Mouse (Mus musculus) NIH3T3 (cell line): Measurements from ENCODE around the gene 4930550C14Rik.

ENCODE experiments used
- DNase-seq: peaks from one replicate; pipeline ENCODE4 v3.0.0-alpha.2; 2012; ENCODE audit warnings: low read depth

Gene 4930550C14Rik

GRCm38 (mm10) chr9:53402291-53402711 lies at the start of gene 4930550C14Rik:
Gene 4930550C14Rik (plus strand): TSS chr9:53402325.
- DNase-seq: peak; percentile 22

GRCm38 (mm10) chr9:53353161-53353560 lies 49.0 kb upstream of the 4930550C14Rik start:
- DNase-seq: no peak

GRCm38 (mm10) chr9:53356219-53357155 lies 45.6 kb upstream of the 4930550C14Rik start:
- DNase-seq: no peak

DNA sequence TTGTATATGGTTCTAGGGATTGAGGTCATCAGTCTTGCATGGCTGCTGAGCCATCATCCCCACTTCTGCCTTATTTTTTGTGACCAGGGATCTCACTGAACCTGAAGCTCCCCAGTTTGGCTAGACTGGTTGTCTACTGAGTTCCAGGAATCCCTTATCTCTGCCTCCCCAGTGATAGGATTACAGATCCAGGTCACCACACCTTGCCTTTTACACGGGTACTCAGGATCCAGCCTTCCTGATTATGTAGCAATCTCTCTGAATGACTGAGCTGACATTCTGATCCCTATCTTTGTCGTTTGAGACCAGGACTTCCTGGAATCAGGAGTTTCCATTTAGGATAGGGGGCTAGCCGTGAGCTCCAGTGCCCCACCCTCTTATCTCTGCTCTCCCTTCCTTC lies 30.8 kb upstream of the 4930550C14Rik start:
- no peak for DNase-seq

DNA sequence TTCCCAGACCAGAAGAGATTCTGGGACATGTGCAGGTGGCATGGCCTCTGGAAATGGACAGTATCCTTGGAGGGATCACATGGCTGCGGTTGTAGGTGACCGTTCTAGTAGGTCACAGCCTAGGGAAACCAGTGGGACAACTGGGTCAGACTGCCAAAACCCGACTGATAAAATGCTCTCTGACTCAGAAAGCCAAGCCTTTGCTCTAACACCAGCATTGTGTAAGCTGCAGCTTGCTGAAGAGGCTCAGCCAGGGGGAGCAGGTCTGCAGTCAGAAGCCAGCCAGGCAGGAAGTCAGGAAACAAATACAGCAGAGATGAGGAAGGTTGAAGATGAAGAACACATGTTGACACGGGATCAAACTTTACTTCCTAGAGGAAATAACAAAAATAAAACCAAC lies 26.2 kb upstream of the 4930550C14Rik start:
- peak; percentile 70 for DNase-seq

GRCm38 (mm10) chr9:53376820-53377219 lies 25.3 kb upstream of the 4930550C14Rik start:
- peak; percentile 8 for DNase-seq

DNA sequence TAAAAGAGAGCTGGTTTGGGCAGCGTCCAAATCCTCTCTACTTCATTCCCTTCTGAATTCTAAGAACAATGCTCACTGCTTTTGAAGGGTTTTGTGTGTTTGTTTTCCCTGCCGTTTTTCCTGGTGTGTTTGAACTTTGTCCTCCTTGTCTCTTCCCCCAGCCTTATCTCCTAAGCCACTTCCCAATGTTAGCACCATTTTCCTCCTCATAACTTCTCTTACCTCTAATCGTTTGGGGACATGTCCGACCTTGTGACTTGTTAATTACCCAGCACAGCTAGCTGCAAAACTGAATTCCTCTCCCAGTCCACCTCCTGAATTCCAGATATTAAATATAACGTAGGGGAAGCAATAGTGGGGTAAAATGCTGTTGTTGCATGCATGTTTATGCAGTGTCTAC lies 24.5 kb upstream of the 4930550C14Rik start:
- no peak for DNase-seq

DNA sequence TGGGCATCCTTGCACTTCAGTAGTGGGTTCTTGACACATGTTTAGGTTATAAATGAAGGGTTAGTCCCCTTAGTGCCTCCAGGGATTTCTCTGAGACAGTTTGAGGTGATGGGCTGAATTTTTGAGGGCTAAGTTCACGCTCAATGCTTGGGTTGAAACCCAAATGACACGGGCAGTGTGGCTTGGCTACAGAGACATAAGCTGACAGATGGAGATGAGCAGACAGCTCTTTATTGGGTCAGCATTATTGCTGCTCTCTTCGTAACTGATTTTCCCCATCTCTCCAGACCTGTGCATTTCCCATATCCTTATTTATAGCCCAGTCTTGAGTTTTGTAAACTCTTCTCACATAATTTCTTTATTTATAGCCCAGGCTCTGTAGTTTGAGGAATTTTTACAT lies 24.0 kb upstream of the 4930550C14Rik start:
- no peak for DNase-seq

DNA sequence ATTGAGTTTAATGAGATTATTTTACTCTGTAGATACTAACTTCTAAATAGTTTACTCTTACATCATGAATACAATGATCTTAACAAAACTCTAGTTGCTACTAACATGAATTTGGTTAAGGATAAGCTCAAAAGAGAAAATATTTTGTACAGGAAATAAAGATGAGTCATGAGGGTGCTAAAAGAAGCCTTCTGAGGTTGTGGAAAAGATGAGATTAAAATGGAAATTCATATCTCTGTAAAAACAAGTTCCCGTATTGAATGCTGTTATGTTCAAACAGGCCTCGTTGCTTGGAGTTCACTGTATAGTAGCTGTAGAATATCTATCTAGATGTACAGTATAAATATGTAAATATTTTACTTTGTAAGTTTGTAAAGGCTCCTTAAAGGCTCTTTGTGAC lies 21.5 kb upstream of the 4930550C14Rik start:
- DNase-seq: no peak

DNA sequence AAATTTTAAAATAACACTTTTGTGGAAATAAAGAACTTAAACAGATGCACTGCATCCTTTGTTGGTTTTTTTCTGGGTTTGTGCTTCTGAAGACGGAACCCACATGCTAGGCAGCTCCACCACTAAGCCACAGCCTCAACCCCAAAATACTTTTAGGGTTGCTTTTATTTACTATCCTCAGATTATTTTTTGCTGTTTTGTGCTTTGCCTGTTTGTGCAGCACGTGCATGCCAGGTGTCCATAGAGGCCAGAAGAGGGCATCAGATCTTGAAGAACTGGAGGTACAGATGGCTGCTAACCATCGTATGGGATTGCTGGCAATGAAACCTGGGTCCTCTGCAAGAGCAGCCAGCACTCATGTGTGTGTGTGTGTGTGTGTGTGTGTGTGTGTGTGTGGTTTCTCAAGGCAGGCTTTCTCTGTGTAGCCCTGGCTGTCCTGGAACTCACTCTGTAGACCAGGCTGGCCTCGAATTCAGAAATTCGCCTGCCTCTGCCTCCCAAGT lies 21.0 kb upstream of the 4930550C14Rik start:
- no peak for DNase-seq

DNA sequence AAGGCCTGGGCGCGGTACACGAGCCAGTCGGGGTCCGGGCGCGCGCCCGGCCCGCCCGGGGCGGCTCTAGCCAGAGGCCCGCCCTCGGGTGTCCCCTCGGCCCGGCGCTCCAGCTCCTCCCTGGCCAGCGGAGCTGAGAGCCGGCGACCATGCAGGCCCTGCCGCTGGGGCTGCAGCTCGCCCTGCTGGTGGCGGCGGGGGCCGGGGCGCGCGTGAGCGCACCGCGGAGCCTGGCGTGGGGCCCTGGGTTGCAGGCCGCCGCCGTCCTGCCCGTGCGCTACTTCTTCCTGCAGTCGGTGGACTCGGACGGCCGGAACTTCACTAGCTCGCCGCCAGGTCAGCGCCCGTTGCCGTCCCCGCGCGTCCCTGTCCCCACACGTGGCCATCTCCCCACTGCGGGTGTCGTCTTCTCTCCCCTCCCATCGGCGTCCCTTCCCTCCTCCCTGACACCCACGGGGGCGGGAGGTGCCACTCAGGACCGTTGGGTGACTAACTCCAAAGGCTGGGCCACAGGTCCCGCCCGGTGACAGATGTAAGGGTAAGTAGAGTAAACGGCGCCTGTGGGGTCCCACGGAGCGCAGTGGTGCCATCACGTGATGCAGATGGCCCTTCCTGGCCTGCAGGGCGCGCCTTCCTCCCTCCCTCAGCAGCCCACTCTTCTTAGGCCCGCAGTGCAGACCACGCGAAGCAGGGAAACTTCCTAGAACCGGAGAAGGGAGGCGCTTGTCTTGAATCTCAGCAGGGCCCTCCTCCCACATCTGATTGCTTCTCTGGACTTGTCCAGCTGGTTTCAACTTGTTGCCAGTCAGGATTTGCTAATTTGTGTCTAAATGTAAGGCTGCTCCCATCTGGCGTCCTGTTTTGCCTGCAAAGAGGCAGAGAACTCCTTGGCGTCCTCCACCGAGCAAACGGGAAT lies 17.9 kb upstream of the 4930550C14Rik start, which contains the start of gene Kdelc2:
Gene Kdelc2, plus strand, starts transcription at position 75 of the 916 bp plus-strand sequence.
- peak; percentile 92 for DNase-seq

DNA sequence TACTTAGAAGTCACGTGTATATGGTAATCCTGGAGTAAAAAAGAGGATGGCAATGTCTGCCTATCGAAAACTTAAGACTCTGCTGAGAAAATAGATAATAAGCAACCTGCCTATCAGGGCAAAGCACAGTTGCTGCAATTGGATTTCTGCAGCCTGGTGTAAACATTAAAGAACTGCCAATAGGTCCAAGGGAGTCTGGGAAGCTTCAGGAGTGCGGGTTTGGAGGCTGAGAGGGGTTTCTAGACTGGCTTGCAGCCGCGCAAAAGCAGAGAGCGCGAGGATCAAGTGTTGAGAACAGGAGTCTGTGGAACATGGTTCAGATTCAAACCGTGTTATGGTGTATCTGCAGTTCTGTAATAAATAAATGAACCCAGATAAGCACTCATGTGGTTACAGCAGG lies 17.3 kb upstream of the 4930550C14Rik start:
- DNase-seq: no peak

DNA sequence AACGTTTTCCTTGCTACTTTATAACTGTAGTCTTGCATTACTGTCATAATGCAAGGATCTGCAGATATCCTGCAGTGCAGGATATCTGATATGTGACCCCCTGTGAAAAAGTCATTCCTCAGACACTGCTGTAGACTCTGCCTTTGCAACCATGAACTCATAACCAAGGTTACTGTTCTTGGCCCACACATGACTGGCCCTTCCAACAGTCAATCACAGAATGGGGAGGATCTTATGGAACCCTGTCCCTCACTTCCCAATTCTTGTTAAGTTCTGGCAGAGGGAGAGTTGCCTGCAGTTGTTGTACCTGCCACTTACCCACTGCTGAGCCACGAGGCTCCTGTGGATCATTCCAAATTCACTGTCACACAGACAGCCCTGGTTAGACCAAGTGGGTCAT lies 14.7 kb upstream of the 4930550C14Rik start:
- no peak for DNase-seq

DNA sequence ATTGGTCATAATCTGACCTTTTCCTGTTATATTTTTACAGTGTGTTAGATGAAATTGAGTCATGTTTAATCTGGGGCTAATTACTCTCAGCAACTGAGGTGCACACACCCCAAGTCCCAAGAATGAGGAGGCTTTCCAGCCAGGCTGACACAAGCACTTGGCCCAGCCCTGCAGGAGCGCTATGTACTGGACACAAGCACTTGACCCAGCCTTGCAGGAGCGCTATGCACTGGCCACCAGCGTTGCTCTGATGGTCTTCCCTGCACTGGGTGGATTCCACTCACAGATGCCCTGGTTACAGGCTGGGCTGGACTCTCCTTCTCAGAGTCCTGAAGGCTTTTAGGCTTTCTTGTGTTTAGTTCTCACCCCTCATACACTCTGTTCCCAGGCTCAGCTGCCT lies 13.0 kb upstream of the 4930550C14Rik start:
- no peak for DNase-seq

- DNase-seq: no peak
Measured at GRCm38 (mm10) chr9:53390136-53390535, 12.0 kb upstream of the 4930550C14Rik start.

DNA sequence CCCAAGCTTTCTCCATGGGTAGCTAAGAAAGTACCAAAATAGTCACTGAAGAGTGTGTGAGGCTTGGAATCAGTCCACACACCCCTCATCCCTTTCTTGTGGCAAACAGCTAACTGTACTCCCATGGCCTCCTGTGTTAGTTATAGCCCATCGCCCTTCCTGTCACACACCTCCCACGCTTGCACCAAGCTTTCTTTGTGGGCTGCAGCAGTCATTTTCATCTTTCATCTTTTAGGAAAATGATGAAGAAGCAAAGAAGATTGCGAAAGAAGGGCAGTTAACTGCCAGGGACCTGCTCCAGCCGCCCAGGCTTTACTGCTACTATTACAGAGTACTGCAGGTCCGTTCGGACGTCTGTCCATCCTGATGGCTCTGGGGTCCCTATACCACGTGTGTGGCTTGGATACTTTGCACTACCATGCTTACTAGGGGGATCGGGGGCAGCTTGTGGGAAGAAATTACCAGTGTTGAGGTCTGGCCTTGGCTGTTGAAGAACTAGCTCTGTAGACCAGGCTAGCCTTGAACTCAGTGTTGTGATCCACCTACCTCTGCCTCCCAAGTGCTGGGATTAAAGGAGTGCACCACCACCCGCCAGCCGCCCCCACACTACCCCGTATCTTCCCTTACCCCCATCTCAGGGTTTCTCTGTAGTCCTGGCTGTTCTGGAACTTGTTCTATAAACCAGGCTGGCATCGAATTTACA lies 4.3 kb upstream of the 4930550C14Rik start:
- no peak for DNase-seq

DNA sequence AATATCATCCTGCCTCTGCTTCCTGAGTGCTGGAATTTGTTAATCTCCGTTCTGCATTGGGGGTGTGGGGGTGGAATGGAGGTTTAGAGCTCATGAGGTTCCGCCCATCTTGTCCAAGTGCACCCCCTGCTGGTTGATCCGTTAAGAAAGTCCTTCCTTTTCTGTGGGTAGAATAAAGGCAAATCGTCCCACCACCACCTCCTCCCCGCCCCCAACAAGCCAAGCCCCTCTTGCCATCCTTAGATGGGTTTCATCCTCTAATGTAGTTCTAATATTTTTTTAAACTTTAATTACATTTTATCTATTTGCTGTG lies 3.8 kb upstream of the 4930550C14Rik start:
- DNase-seq: peak; percentile 80

DNA sequence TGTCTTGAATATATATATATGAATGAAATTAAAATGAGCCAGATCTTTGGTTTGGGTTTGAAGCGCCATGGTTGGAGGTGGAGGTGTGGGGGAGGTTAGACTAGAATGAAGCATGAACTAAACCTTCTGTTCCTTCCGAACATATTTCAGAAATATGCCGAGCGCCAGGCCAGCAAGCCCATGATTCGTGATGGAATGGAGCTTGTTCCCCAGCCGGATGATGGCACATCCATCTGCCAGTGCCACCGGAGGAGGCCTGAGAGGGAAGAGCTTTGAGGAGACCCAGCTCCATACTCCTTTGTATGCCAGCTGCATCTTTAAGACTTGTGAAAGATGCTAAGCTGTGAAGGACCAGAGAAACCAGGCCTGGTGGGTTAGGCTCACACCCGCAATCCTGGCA lies 2.6 kb upstream of the 4930550C14Rik start:
- DNase-seq: no peak

GRCm38 (mm10) chr9:53400696-53401095 lies 1.4 kb upstream of the 4930550C14Rik start:
- no peak for DNase-seq

- no peak for DNase-seq
Measured at GRCm38 (mm10) chr9:53401146-53401545, 979 bp upstream of the 4930550C14Rik start.

- no peak for DNase-seq
Measured at GRCm38 (mm10) chr9:53402991-53403390, 866 bp downstream of the 4930550C14Rik start.
